ENCODE assay signal across 13 mouse cellular contexts in genomic region chr4:89273585-89273984, GRCm38 (mm10). TPM values are rescaled to one million over a fixed set of nuclear protein-coding genes. Genes with fewer than 3 reads are reported as not detected.
DNase-seq lines count a peak whose midpoint lies in the region; ATAC-seq and TF ChIP-seq lines count a peak whose summit lies in the region.
"Had no signal": no experiment of that assay in that cellular context is flagged by ENCODE, and none has a peak within 500 bp of the region (broad histone marks: within the 10 kb centered on the region; RNA-seq: fewer than 3 reads in every experiment).

No protein-coding gene starts in this region.

- TF ChIP-seq CTCF in bone marrow macrophage, adult 2 months (IDR thresholded peaks at IDR 0.05; ENCODE audit: low read depth, low read length), result no peak

- peak; percentile 28; the same call in 1 of the 2 replicates for ATAC-seq in kidney, embryonic 14.5 days (ENCODE audit: low FRiP score, low TSS enrichment)
- ATAC-seq in megakaryocyte-erythroid progenitor cell, adult 5-6 weeks (replicated peaks; ENCODE audit: low FRiP score, low TSS enrichment, poor library complexity, severe bottlenecking), result 0 out of 2 replicates have a peak, but pooled peaks have one; percentile 6

- peaks cover 88% of the 10 kb centered on the region for H3K27me3 ChIP-seq in kidney, embryonic 14.5 days (ENCODE audit: control insufficient read depth, insufficient read depth, low read length)

- H3K27ac ChIP-seq in kidney, embryonic 14.5 days (ENCODE audit: low read depth, low read length), result no peak overlapping the region
- no peak overlapping the region for H3K27ac ChIP-seq in bone marrow macrophage, adult 2 months (ENCODE audit: insufficient read depth, low read depth, low read length)
- H3K27ac ChIP-seq: liver, embryonic 15.5 days had no signal

- H3K36me3 ChIP-seq in kidney, embryonic 14.5 days (ENCODE audit: control insufficient read depth, insufficient read depth, low read length), result no peaks in the 10 kb centered on the region
- H3K36me3 ChIP-seq: G1E; liver, embryonic 15.5 days had no signal

- DNase-seq in kidney, adult 9 months, result no peak
- peak; percentile 30 for DNase-seq in ES-CJ7 (ENCODE audit: low read depth, low spot score)
- no peak for DNase-seq in spleen, adult 12 weeks (ENCODE audit: low spot score)
- no peak for DNase-seq in right cerebral cortex, postnatal 36 days (ENCODE audit: low spot score in 2 of 2)
- DNase-seq: cerebellum, adult 9-11 months; kidney, postnatal 25 days had no signal

- H3K4me1 ChIP-seq in kidney, embryonic 14.5 days (ENCODE audit: control insufficient read depth, insufficient read depth, low read length), result no peaks in the 10 kb centered on the region
- H3K4me1 ChIP-seq in bone marrow macrophage, adult 2 months (ENCODE audit: control insufficient read depth, insufficient read depth, low read length), result peaks cover 16% of the 10 kb centered on the region
- H3K4me1 ChIP-seq: liver, embryonic 15.5 days had no signal

- no peak overlapping the region for H3K4me2 ChIP-seq in kidney, embryonic 14.5 days (replicated peaks; ENCODE audit: low read depth, low read length)
- H3K4me2 ChIP-seq: liver, embryonic 15.5 days had no signal

- H3K4me3 ChIP-seq in kidney, embryonic 14.5 days (ENCODE audit: low read length), result no peak overlapping the region
- H3K4me3 ChIP-seq in bone marrow macrophage, adult 2 months (ENCODE audit: insufficient read depth, low read length), result peak overlapping the region; percentile 45
- H3K4me3 ChIP-seq: liver, embryonic 15.5 days had no signal

- WGBS in kidney, embryonic 14.5 days, result under 1% methylated on average over 9 of the region's 9 CpGs

- H3K9ac ChIP-seq in kidney, embryonic 14.5 days (ENCODE audit: low read depth, low read length), result no peak overlapping the region
- H3K9ac ChIP-seq: liver, embryonic 15.5 days had no signal

- H3K9me3 ChIP-seq in kidney, embryonic 14.5 days (ENCODE audit: control insufficient read depth, low read length), result no peaks in the 10 kb centered on the region
- H3K9me3 ChIP-seq: liver, embryonic 15.5 days had no signal

- TF ChIP-seq POLR2A in bone marrow macrophage, adult 2 months (IDR thresholded peaks at IDR 0.05; ENCODE audit: borderline replicate concordance, low read depth, low read length), result no peak

RNA-seq across cellular contexts. Expression of gene Cdkn2a, which starts 20.9 kb away (rescaled TPM):
- polyA plus RNA-seq in kidney, embryonic 14.5 days (2014; fragmentation: Nextera tagmentation; extraction: Ambion mirVana), result not detected in 2 replicates
- polyA plus RNA-seq in bone marrow macrophage, adult 2 months (2012; ENCODE audit: insufficient read depth, insufficient read length, missing spikeins), result 0.87 TPM in 1 of 2 replicates, not detected in the other
- total RNA-seq in megakaryocyte-erythroid progenitor cell, adult 5-6 weeks (2014; fragmentation: Nextera tagmentation), result not detected in 2 replicates
- total RNA-seq in megakaryocyte-erythroid progenitor cell, adult 5-6 weeks (2017), result not detected in 2 replicates
- total RNA-seq: G1E; hematopoietic stem cell, adult 5-6 weeks had no signal
- polyA plus RNA-seq: G1E; liver, embryonic 15.5 days; neural tube, embryonic 14.5 days had no signal

RNA-seq across cellular contexts. Expression of gene Cdkn2b, which starts 37.3 kb away (rescaled TPM):
- 0.55 and 1.2 TPM in 2 replicates for polyA plus RNA-seq in kidney, embryonic 14.5 days (2014; fragmentation: Nextera tagmentation; extraction: Ambion mirVana)
- polyA plus RNA-seq in bone marrow macrophage, adult 2 months (2012; ENCODE audit: insufficient read depth, insufficient read length, missing spikeins), result not detected in 2 replicates
- total RNA-seq in megakaryocyte-erythroid progenitor cell, adult 5-6 weeks (2014; fragmentation: Nextera tagmentation), result not detected in 2 replicates
- total RNA-seq in megakaryocyte-erythroid progenitor cell, adult 5-6 weeks (2017), result not detected in 2 replicates
- total RNA-seq: hematopoietic stem cell, adult 5-6 weeks had no signal
- polyA plus RNA-seq: G1E; liver, embryonic 15.5 days had no signal
